ENCODE assay signal across 14 mouse cellular contexts in the genomic region with DNA sequence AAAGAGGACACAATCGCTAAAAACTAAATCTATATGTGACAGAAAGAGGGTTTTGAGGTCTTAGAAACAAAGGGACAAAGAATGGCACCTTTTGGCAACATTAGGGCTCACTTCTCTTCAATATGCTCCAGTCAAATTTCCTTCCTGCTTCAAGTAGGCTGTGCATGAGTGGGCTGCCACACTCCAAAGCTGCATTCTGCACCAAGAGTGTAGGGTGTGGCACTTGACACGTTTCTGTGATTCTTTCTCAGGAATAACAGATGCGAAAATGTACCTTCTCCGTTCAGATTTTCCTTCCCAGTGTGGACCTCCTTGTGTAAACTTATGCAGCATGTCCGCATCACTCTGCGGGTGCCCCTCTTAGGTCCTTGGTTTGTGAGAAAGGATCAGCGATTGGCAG.
"Had no signal": no experiment of that assay in that cellular context is flagged by ENCODE, and none has a peak within 500 bp of the region (broad histone marks: within the 10 kb centered on the region; RNA-seq: fewer than 3 reads in every experiment).

No protein-coding gene starts in this region.

- DNase-seq: lung, adult 18-20 months; lung, embryonic 14.5 days; lung, postnatal 10 days; lung, postnatal 4 days; midbrain, embryonic 14.5 days; retina, postnatal 1 day; right cerebral cortex, adult 18-20 months; right cerebral cortex, postnatal 25 days; right cerebral cortex, postnatal 4 days; spleen, adult 18-20 months; thymus, adult 18-20 months; thymus, postnatal 14 days; thymus, postnatal 36 days had no signal

- ATAC-seq: midbrain, embryonic 16.5 days had no signal
